Mouse (Mus musculus) liver, embryonic 13.5 days (tissue): Measurements from ENCODE around the gene Tap2. TPM values are rescaled to one million over a fixed set of nuclear protein-coding genes. Genes with fewer than 3 reads are reported as not detected.
"Not testable (repeated sequence)": the region's sequence is repeated elsewhere in the genome, so short reads cannot be mapped to it uniquely, and the experiment has no call there.

Experiments used
- ATAC-seq: fragments of 200-750 bp; cut with Nextera tagmentation; 2 replicates; pipeline ENCODE4 v1.8.0; 2017; ENCODE audit warnings: low read depth, mild to moderate bottlenecking, moderate number of reproducible peaks, moderate library complexity
- DNase-seq: peaks from one replicate; pipeline ENCODE4 v3.0.0; 2022
- H3K27ac ChIP-seq: fragments of 300-500 bp; sonication (generic); 2 replicates; pipeline ENCODE4 v1.5.1; 2015; ENCODE audit warnings: moderate library complexity, mild to moderate bottlenecking, inconsistent platforms
- H3K27me3 ChIP-seq: fragments of 300-500 bp; sonication (generic); 2 replicates; pipeline ENCODE4 v1.6.1; 2015; ENCODE audit warnings: mild to moderate bottlenecking, inconsistent platforms
- H3K36me3 ChIP-seq: fragments of 300-500 bp; sonication (generic); 2 replicates; pipeline ENCODE4 v1.6.1; 2015; ENCODE audit warnings: mild to moderate bottlenecking, inconsistent platforms
- H3K4me1 ChIP-seq: fragments of 300-500 bp; sonication (generic); replicated peaks from 2 replicates; pipeline ENCODE4 v1.6.1; 2015; ENCODE audit warnings: inconsistent platforms
- H3K4me2 ChIP-seq: fragments of 300-500 bp; sonication (generic); 2 replicates; pipeline ENCODE4 v1.6.1; 2015; ENCODE audit warnings: inconsistent platforms, mild to moderate bottlenecking, moderate library complexity
- H3K4me3 ChIP-seq: fragments of 300-500 bp; sonication (generic); replicated peaks from 2 replicates; pipeline ENCODE4 v1.5.1; 2015; ENCODE audit warnings: mild to moderate bottlenecking, inconsistent platforms
- H3K9ac ChIP-seq: fragments of 300-500 bp; sonication (generic); 2 replicates; pipeline ENCODE4 v1.6.1; 2015; ENCODE audit warnings: mild to moderate bottlenecking, inconsistent platforms
- H3K9me3 ChIP-seq: fragments of 300-500 bp; sonication (generic); replicated peaks from 2 replicates; pipeline ENCODE4 v1.6.1; 2016; ENCODE audit warnings: inconsistent platforms
- WGBS: fragments of 180-500 bp; shearing (Covaris S2); methylation state at CpG from one replicate; pipeline ENCODE4 v1.1.7; 2015; ENCODE audit not compliant: insufficient replicate concordance; 5-methylcytosine and 5-hydroxymethylcytosine counted together
- polyA plus RNA-seq: library from polyadenylated mRNA; unstranded; fragments of >200 nt; fragmentation: Nextera tagmentation; extraction: Ambion mirVana; gene quantifications from 2 replicates; pipeline ENCODE4 v1.2.1, GENCODE M21; 2015

The Tap2 gene
- polyA plus RNA-seq, 1 experiment from 2014 or later, result 5.7 TPM

DNA sequence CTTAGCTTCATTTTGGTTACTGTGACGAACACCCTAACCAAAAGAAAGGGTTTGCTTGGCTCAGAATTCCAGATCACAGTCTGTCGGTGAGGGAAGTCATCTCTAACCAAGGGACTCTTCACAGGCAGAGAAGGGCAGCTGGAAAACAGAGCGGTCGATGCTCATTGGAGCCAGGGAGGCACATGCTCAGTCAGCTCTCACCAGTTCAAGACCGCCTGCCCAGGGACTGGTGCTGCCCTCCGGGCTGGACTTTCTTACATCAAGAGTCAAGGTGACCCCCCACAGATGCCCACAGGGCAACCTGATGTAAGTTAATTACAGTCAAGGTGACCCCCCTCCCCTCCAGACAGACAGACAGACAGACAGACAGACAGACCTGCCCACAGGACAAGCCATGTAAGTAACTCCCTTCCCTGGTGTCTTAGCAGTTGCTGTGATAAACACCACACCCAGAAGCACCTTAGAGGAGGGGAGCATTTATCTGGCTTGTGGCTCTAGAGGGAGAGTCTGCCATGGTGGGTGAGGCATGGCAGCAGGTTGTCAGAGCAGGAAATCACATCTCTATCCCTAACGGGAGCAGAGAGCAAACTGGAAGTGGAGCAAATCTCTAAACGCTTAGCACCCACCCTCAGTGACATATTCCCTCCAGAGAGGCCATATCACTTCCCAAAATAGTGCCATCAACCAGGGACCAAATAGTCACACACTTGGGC, 14.0 kb downstream of the Tap2 start:
- 66% methylated on average over 8 of the region's 8 CpGs for WGBS
- H3K4me3 ChIP-seq, result no peak overlapping the region
- no peak for DNase-seq

DNA sequence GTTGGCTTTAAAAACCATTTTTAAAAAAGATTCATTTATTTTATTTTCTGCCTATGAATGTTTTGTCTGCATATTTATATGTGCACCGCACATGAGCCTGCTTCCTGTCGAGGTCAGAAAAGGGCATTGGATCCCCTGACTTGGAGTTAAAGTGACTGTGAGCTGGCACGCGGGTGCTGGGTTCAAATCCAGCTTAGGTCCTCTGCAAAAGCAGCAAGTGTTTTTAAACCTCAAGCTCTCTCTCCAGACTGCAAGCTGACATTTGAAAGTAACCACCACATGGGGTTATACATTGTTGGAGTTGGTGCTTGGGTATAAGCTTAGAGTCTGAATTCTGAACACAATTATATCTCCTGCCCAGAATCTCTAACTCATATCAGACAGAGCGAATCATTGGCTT, 14.7 kb downstream of the Tap2 start:
- peaks cover 8% of the 10 kb centered on the region; the same call in 1 of the 2 replicates for H3K9me3 ChIP-seq
- H3K36me3 ChIP-seq, result no peaks in the 10 kb centered on the region
- DNase-seq (no peak), ATAC-seq (no peak)
- no peak overlapping the region for H3K9ac ChIP-seq
- no peak overlapping the region for H3K27ac ChIP-seq
- no peak overlapping the region for H3K4me3 ChIP-seq
- H3K4me2 ChIP-seq, result no peak overlapping the region
- peaks cover 9% of the 10 kb centered on the region; the same call in 1 of the 2 replicates for H3K27me3 ChIP-seq
- H3K4me1 ChIP-seq, result 0 out of 2 replicates have a peak, but pooled peaks cover 5% of the 10 kb centered on the region
- WGBS, result 74% methylated on average over 5 of the region's 5 CpGs

More for the DNA sequence above, 14.0 kb downstream of the Tap2 start:
- Histone ChIP-seq H3K27me3 (peaks cover 11% of the 10 kb centered on the region; the same call in 1 of the 2 replicates), H3K9me3 (peaks cover 8% of the 10 kb centered on the region; the same call in 1 of the 2 replicates), H3K27ac (no peak overlapping the region), H3K9ac (no peak overlapping the region), H3K36me3 (no peaks in the 10 kb centered on the region), H3K4me1 (0 out of 2 replicates have a peak, but pooled peaks cover 5% of the 10 kb centered on the region), H3K4me2 (no peak overlapping the region)
- ATAC-seq, result no peak

DNA sequence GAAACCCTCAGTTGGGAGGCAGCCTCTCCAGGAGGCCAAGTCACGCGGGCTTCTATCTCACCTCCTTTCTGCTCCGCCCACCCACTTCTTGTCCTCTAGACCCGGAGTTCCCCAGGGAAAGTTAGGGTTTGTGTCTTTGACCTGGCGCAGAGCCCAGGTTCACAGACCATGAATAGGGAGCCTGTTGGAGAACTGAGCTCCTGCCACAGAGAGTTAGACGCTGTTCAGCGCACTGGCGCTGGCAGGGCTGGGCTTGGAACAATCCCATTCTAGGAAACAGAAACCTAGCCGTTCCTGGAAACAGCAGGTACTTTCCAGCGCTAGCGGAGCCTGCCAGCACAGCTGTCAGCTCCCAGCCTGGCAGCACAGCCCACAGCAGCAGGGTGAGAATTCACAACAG, 15.3 kb downstream of the Tap2 start:
- Histone ChIP-seq H3K27ac (no peak overlapping the region), H3K4me3 (no peak overlapping the region), H3K4me1 (0 out of 2 replicates have a peak, but pooled peaks cover 5% of the 10 kb centered on the region), H3K4me2 (no peak overlapping the region), H3K36me3 (no peaks in the 10 kb centered on the region), H3K9ac (no peak overlapping the region), H3K27me3 (peaks cover 5% of the 10 kb centered on the region; the same call in 1 of the 2 replicates), H3K9me3 (peaks cover 8% of the 10 kb centered on the region; the same call in 1 of the 2 replicates)
- DNase-seq (no peak), ATAC-seq (no peak)
- 86% methylated on average over 11 of the region's 11 CpGs for WGBS

DNA sequence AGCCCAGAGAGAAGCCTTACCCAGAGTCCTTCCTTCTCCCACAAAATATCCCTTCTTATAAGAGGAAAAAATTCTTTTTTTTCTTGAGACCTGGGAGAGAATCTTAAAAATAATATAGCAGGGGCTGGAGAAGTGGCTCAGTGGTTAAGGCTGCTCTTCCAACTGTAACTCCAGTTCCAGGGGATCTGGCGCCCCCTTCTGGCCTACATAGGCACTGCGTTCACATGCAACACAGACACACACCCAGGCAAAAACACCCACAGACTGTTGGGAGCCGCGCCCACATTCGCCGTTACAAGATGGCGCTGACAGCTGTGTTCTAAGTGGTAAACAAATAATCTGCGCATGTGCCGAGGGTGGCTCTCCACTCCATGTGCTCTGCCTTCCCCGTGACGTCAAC, 15.8 kb downstream of the Tap2 start:
- not testable (repeated sequence) for H3K9me3 ChIP-seq, H3K36me3 ChIP-seq, ATAC-seq, H3K27ac ChIP-seq, DNase-seq, H3K4me2 ChIP-seq, H3K27me3 ChIP-seq, H3K4me1 ChIP-seq, H3K4me3 ChIP-seq, H3K9ac ChIP-seq
- 82% methylated on average over 9 of the region's 11 CpGs for WGBS

DNA sequence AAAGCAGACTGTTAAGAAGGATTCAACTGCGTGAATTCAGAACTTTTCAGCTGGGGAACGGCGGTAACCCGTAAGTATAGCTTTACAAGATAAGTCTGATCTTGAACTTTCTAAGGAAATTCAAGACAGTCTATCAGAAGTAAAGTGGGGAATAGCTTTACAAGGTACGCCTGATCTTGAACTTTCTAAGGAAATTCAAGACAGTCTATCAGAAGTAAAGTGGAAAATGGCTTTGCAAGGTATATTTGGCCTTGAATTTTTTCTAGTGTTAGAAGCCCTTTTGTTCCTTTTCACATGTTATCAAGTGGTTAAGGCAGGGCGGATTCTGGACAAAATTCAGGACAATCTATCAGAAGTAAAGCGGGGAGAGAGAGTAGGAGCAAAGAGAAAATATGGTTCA, 16.5 kb downstream of the Tap2 start:
- WGBS, result 80% methylated on average over 4 of the region's 7 CpGs
- H3K27me3 ChIP-seq, H3K4me3 ChIP-seq, H3K36me3 ChIP-seq, H3K9ac ChIP-seq, DNase-seq, H3K4me2 ChIP-seq, ATAC-seq, H3K27ac ChIP-seq, H3K4me1 ChIP-seq, H3K9me3 ChIP-seq: not testable (repeated sequence)

DNA sequence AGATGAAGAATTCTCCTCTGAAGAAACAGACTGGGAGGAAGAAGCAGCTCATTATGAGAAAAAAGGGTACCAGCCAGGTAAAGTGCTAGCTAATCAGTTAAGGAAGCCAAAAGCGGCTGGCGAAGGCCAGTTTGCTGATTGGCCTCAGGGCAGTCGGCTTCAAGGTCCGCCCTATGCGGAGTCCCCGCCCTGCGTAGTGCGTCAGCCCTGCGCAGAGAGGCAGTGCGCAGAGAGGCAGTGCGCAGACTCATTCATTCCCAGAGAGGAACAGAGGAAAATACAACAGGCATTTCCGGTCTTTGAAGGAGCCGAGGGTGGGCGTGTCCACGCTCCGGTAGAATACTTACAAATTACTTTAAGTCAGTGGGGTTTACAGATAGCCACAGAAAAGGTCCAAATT, 17.1 kb downstream of the Tap2 start:
- DNase-seq, H3K27ac ChIP-seq, H3K4me1 ChIP-seq, H3K4me2 ChIP-seq, H3K27me3 ChIP-seq, H3K4me3 ChIP-seq, ATAC-seq, H3K9ac ChIP-seq, H3K36me3 ChIP-seq: not testable (repeated sequence)
- peaks cover 10% of the 10 kb centered on the region; the same call in 1 of the 2 replicates for H3K9me3 ChIP-seq
- 60% methylated on average over 4 of the region's 16 CpGs for WGBS

GRCm38 (mm10) chr17:34224816-34225215, 21.5 kb downstream of the Tap2 start:
- H3K4me2 ChIP-seq, result no peak overlapping the region
- no peak overlapping the region for H3K27ac ChIP-seq
- no peaks in the 10 kb centered on the region for H3K27me3 ChIP-seq
- 75% methylated on average over 3 of the region's 3 CpGs for WGBS
- H3K36me3 ChIP-seq, result no peaks in the 10 kb centered on the region
- DNase-seq, result no peak
- no peak for ATAC-seq
- peaks cover 4% of the 10 kb centered on the region; the same call in 1 of the 2 replicates for H3K9me3 ChIP-seq
- no peaks in the 10 kb centered on the region for H3K4me1 ChIP-seq
- no peak overlapping the region for H3K9ac ChIP-seq
- H3K4me3 ChIP-seq, result no peak overlapping the region

DNA sequence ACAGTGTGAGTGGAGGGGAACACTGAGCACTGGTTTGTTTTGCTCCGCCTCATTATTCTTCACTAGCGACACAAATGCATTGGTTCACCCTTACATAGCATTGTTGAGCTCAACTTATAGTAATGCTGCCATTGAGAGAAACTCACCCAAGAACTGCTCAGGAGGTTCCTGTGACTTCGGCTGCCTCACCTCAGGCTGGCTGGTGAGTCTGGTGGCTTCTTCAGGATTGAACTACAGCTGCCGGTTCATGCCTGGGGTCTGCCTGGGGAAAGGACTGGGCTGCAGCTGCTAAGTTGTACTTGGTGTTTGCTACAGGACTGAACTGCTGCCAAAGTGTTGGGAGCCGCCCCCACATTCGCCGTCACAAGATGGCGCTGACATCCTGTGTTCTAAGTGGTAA, 22.1 kb downstream of the Tap2 start:
- 85% methylated on average over 8 of the region's 8 CpGs for WGBS

GRCm38 (mm10) chr17:34225911-34226310, 22.6 kb downstream of the Tap2 start:
- H3K4me3 ChIP-seq, H3K36me3 ChIP-seq, H3K27me3 ChIP-seq, ATAC-seq, H3K27ac ChIP-seq, DNase-seq, H3K4me1 ChIP-seq, H3K4me2 ChIP-seq, H3K9ac ChIP-seq, H3K9me3 ChIP-seq: not testable (repeated sequence)
- 85% methylated on average over 17 of the region's 23 CpGs for WGBS

More for the DNA sequence above, 22.1 kb downstream of the Tap2 start:
- Histone ChIP-seq H3K36me3 (no peaks in the 10 kb centered on the region), H3K9ac (no peak overlapping the region), H3K27me3 (no peaks in the 10 kb centered on the region), H3K4me1 (no peaks in the 10 kb centered on the region), H3K4me3 (no peak overlapping the region), H3K9me3 (peaks cover 4% of the 10 kb centered on the region; the same call in 1 of the 2 replicates), H3K4me2 (no peak overlapping the region), H3K27ac (no peak overlapping the region)
- no peak for DNase-seq
- ATAC-seq, result no peak

GRCm38 (mm10) chr17:34230971-34231370, 27.6 kb downstream of the Tap2 start:
- not testable (repeated sequence) for H3K27ac ChIP-seq, H3K9ac ChIP-seq, H3K27me3 ChIP-seq, DNase-seq, H3K4me1 ChIP-seq, H3K9me3 ChIP-seq, H3K4me2 ChIP-seq, H3K36me3 ChIP-seq, H3K4me3 ChIP-seq, ATAC-seq
- WGBS, result 83% methylated on average over 7 of the region's 9 CpGs

DNA sequence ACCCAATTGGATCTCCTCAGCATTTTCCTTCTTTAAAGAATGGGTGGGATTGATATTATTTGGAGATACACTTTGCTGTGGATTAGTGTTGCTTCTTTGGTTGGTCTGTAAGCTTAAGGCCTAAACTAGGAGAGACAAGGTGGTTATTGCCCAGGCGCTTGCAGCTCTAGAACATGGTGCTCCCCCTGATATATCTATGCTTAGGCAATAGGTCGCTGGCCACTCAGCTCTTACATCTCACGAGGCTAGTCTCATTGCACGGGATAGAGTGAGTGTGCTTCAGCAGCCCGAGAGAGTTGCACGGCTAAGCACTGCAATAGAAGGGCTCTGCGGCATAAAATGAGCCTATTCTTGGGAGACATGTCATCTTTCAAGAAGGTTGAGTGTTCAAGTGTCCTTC, 28.7 kb downstream of the Tap2 start:
- H3K27me3 ChIP-seq, H3K4me3 ChIP-seq, H3K36me3 ChIP-seq, ATAC-seq, H3K4me2 ChIP-seq, H3K27ac ChIP-seq, H3K9me3 ChIP-seq, H3K4me1 ChIP-seq, H3K9ac ChIP-seq, DNase-seq: not testable (repeated sequence)
- 71% methylated on average over 7 of the region's 7 CpGs for WGBS

DNA sequence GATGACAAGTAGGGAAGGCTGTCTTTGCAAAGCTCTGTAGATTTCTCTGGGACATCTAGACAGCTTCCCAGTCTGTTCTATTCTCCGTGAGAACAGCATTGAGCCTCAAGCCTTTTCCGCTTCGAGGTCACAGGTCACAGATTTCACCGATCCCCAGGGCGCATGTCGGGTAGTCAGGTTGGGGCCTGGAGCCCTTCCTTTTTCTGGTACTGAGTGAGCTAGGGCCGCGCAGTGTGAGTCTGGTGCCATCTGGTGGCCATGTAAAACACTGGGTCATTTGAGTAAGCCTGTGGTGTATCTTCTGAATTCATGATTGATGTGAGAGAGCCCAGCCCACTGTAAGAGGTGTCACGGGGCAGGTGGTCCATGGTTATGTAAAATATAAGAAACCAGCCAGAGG, 31.6 kb downstream of the Tap2 start:
- ATAC-seq (peak; percentile 64), DNase-seq (peak; percentile 39)
- Histone ChIP-seq H3K9me3 (no peaks in the 10 kb centered on the region), H3K4me3 (no peak overlapping the region), H3K36me3 (no peaks in the 10 kb centered on the region), H3K9ac (no peak overlapping the region), H3K4me1 (no peaks in the 10 kb centered on the region), H3K27me3 (no peaks in the 10 kb centered on the region), H3K27ac (no peak overlapping the region), H3K4me2 (no peak overlapping the region)
- 37% methylated on average over 9 of the region's 9 CpGs for WGBS
